In the genomic region with DNA sequence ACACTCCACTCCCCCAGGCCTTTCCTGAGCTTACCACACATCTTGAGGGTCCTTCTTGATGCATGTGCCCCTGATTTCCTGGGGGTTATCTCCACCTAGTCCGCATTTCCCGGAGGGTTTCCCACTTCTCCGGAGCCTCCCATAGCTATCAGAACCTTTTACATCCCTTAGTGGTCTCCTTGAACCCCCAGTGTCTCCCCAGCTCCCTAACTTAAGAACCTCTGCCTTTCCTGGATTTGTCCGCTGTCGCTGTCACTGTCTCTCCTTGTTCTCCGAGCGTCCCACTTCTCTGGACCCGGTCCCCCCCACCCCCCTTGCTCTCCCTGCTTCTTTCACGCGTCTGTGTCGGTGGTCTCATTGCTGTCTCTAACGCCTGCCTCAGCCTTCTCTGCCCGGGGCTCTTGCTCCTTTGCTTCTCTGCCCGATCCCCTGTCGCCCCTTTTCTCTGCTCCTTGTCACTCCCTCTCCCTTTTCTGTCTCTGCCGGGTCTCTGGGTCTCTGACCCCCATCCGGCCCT, we compare ENCODE assay signal across 8 mouse cellular contexts. TPM values are rescaled to one million over a fixed set of nuclear protein-coding genes. Genes with fewer than 3 reads are reported as not detected.
DNase-seq lines count a peak whose midpoint lies in the region; ATAC-seq and TF ChIP-seq lines count a peak whose summit lies in the region.

No protein-coding gene starts in this region.

- no peaks in the 10 kb centered on the region for H3K9me3 ChIP-seq in kidney, postnatal 0 days (replicated peaks; ENCODE audit: low read length)
- H3K9me3 ChIP-seq in intestine, embryonic 16.5 days (ENCODE audit: control insufficient read depth, low read length) = no peaks in the 10 kb centered on the region
- H3K9me3 ChIP-seq in neural tube, embryonic 12.5 days = no peaks in the 10 kb centered on the region

- intact Hi-C loops in gastrocnemius, postnatal 14 days (cut with DNase I; ENCODE audit: low total_unique reads) = no loop called here

- no peaks in the 10 kb centered on the region for H3K36me3 ChIP-seq in kidney, postnatal 0 days (ENCODE audit: insufficient read depth, low read length)
- no peaks in the 10 kb centered on the region for H3K36me3 ChIP-seq in intestine, embryonic 16.5 days (ENCODE audit: control insufficient read depth, insufficient read depth, low read length)
- H3K36me3 ChIP-seq in neural tube, embryonic 12.5 days = no peaks in the 10 kb centered on the region

- H3K27me3 ChIP-seq in kidney, postnatal 0 days (ENCODE audit: insufficient read depth, low read length) = no peaks in the 10 kb centered on the region
- H3K27me3 ChIP-seq in intestine, embryonic 16.5 days (replicated peaks; ENCODE audit: control insufficient read depth, insufficient read depth, low read length) = no peaks in the 10 kb centered on the region
- H3K27me3 ChIP-seq in neural tube, embryonic 12.5 days (replicated peaks) = no peaks in the 10 kb centered on the region

- under 1% methylated on average over 17 of the region's 17 CpGs for WGBS in kidney, postnatal 0 days
- WGBS in intestine, embryonic 16.5 days = 2% methylated on average over 17 of the region's 17 CpGs
- WGBS in neural tube, embryonic 12.5 days = 0% methylated on average over 17 of the region's 17 CpGs

- peak; percentile 36 for DNase-seq in kidney, postnatal 0 days (ENCODE audit: low spot score)
- DNase-seq in kidney, postnatal 36 days = no peak
- peak; percentile 62 for DNase-seq in embryo, embryonic 9.5 days (ENCODE audit: extremely low spot score)
- DNase-seq in layer of hippocampus, adult 8-10 months (ENCODE audit: low spot score in 2 of 2) = no peak
- no peak for DNase-seq in gastrocnemius, postnatal 14 days
- no peak for DNase-seq in spleen, adult 12 weeks (ENCODE audit: low spot score)

- no peak for ATAC-seq in kidney, postnatal 0 days (replicated peaks; ENCODE audit: low FRiP score, low read depth)
- no peak for ATAC-seq in intestine, embryonic 16.5 days
- peak; percentile 29; the same call in 1 of the 2 replicates for ATAC-seq in neural tube, embryonic 12.5 days (ENCODE audit: low FRiP score, low read depth)

- no peak for TF ChIP-seq CTCF in kidney, postnatal 0 days (IDR thresholded peaks at IDR 0.05; ENCODE audit: low read depth)

- H3K4me1 ChIP-seq in kidney, postnatal 0 days (replicated peaks; ENCODE audit: insufficient read depth, low read length) = peaks cover 42% of the 10 kb centered on the region; the same call in 1 of the 2 replicates
- H3K4me1 ChIP-seq in intestine, embryonic 16.5 days (ENCODE audit: control insufficient read depth, insufficient read depth, low read length) = peaks cover 69% of the 10 kb centered on the region
- H3K4me1 ChIP-seq in neural tube, embryonic 12.5 days = peaks cover 69% of the 10 kb centered on the region

- peak overlapping the region; percentile 73 for H3K27ac ChIP-seq in kidney, postnatal 0 days
- peak overlapping the region; percentile 78 for H3K27ac ChIP-seq in intestine, embryonic 16.5 days (ENCODE audit: low read length)
- H3K27ac ChIP-seq in neural tube, embryonic 12.5 days = peak overlapping the region; percentile 65

- H3K9ac ChIP-seq in kidney, postnatal 0 days (ENCODE audit: low read depth, low read length) = peak overlapping the region; percentile 96
- H3K9ac ChIP-seq in intestine, embryonic 16.5 days (ENCODE audit: low read depth, low read length) = peak overlapping the region; percentile 94
- H3K9ac ChIP-seq in neural tube, embryonic 12.5 days = peak overlapping the region; percentile 89

- peak overlapping the region; percentile 93 for H3K4me3 ChIP-seq in kidney, postnatal 0 days (replicated peaks; ENCODE audit: low read depth, low read length)
- peak overlapping the region; percentile 93 for H3K4me3 ChIP-seq in intestine, embryonic 16.5 days (ENCODE audit: low read length)
- H3K4me3 ChIP-seq in neural tube, embryonic 12.5 days = peak overlapping the region; percentile 92

- peak overlapping the region; percentile 85 for H3K4me2 ChIP-seq in kidney, postnatal 0 days (ENCODE audit: low read length)
- peak overlapping the region; percentile 93 for H3K4me2 ChIP-seq in intestine, embryonic 16.5 days (ENCODE audit: low read depth, low read length)
- peak overlapping the region; percentile 75 for H3K4me2 ChIP-seq in neural tube, embryonic 12.5 days (replicated peaks)

RNA-seq across cellular contexts. Expression of gene Myl9, which starts 53.6 kb away (rescaled TPM):
- polyA plus RNA-seq in kidney, postnatal 0 days (2015; fragmentation: Nextera tagmentation; extraction: Ambion mirVana) = 449 and 494 TPM in 2 replicates
- polyA plus RNA-seq in intestine, embryonic 16.5 days (2015; fragmentation: Nextera tagmentation; extraction: Ambion mirVana) = 1,232 and 1,258 TPM in 2 replicates
- 71.8 and 73.4 TPM in 2 replicates for polyA plus RNA-seq in neural tube, embryonic 12.5 days (2016; fragmentation: Nextera tagmentation; extraction: Ambion mirVana)
- 10 to 100 TPM; 10.4 to 22.0 (median 16.4) TPM for total RNA-seq in layer of hippocampus, adult 8-10 months (2022)
- 100 to 1,000 TPM; 165 to 224 TPM for total RNA-seq in gastrocnemius, postnatal 14 days (2021)

Comparison
In these comparisons a context has a peak if more than half of its experiments do, and no peak if none do; other contexts are left out.
1. DNase-seq: peak in kidney, postnatal 0 days (single experiment) and embryo, embryonic 9.5 days (single experiment); none in kidney, postnatal 36 days (0 of 2), layer of hippocampus, adult 8-10 months (0 of 2), gastrocnemius, postnatal 14 days (single experiment) and spleen, adult 12 weeks (single experiment).
2. Peak in every context shown above with its lines, with median percentiles within 50 percentile points of each other: H3K27ac ChIP-seq, H3K4me2 ChIP-seq, H3K4me3 ChIP-seq and H3K9ac ChIP-seq.